ENCODE assay signal across 10 mouse cellular contexts in the genomic region with DNA sequence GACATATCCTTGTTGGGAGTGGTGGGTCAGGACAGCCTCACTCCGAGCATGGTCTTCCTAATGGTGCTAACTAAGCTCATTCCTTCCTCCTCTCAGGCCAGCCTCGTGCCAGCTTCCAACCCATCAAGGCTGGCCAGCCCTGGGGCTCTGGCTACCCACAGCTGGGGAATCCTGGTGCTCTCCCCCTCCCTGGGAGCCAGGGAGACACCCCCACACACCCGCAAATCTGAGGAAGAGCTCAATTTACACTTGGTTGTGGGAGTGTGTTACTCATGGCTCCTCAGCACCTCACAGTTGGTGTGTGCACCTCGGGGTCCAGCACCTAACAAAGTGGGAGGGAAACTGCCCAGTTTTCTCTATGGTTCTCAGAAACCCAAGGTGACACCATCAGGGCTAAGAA. TPM values are rescaled to one million over a fixed set of nuclear protein-coding genes. Genes with fewer than 3 reads are reported as not detected.
DNase-seq lines count a peak whose midpoint lies in the region; ATAC-seq lines count a peak whose summit lies in the region.
"Had no signal": no experiment of that assay in that cellular context is flagged by ENCODE, and none has a peak within 500 bp of the region (broad histone marks: within the 10 kb centered on the region; RNA-seq: fewer than 3 reads in every experiment).

No protein-coding gene starts in this region.

- no peak overlapping the region; the same call in 1 of the 2 replicates for H3K9ac ChIP-seq in heart, embryonic 16.5 days (ENCODE audit: low read length)
- no peak overlapping the region for H3K9ac ChIP-seq in embryonic facial prominence, embryonic 15.5 days
- no peak overlapping the region for H3K9ac ChIP-seq in midbrain, embryonic 14.5 days (replicated peaks; ENCODE audit: low read length)
- no peak overlapping the region for H3K9ac ChIP-seq in kidney, embryonic 15.5 days

- no peak for DNase-seq in heart, adult 11 months
- peak; percentile 75 for DNase-seq in brain, adult 2 months (ENCODE audit: low read depth, low spot score)
- DNase-seq in midbrain, embryonic 14.5 days, result no peak
- no peak for DNase-seq in cerebellum, adult 11 months
- DNase-seq: kidney, postnatal 10 days had no signal

- peak overlapping the region; percentile 16; the same call in 1 of the 2 replicates for H3K27ac ChIP-seq in heart, embryonic 16.5 days (ENCODE audit: low read length)
- H3K27ac ChIP-seq in embryonic facial prominence, embryonic 15.5 days (replicated peaks), result 0 out of 2 replicates have a peak overlapping the region, but pooled peaks have one; percentile 17
- H3K27ac ChIP-seq in midbrain, embryonic 14.5 days (replicated peaks; ENCODE audit: low read depth, low read length), result peak overlapping the region; percentile 66
- H3K27ac ChIP-seq in kidney, embryonic 15.5 days, result no peak overlapping the region

- ATAC-seq in heart, embryonic 16.5 days (replicated peaks; ENCODE audit: extremely low read depth, insufficient read depth, low FRiP score), result no peak
- no peak for ATAC-seq in embryonic facial prominence, embryonic 15.5 days (ENCODE audit: insufficient number of reproducible peaks, low FRiP score, low TSS enrichment, low read depth)
- no peak for ATAC-seq in midbrain, embryonic 14.5 days (ENCODE audit: low FRiP score, low TSS enrichment)
- ATAC-seq in kidney, embryonic 15.5 days (replicated peaks; ENCODE audit: low FRiP score), result no peak

- peaks cover 74% of the 10 kb centered on the region for H3K4me1 ChIP-seq in heart, embryonic 16.5 days (ENCODE audit: control insufficient read depth, insufficient read depth, low read length)
- peaks cover 69% of the 10 kb centered on the region for H3K4me1 ChIP-seq in embryonic facial prominence, embryonic 15.5 days
- H3K4me1 ChIP-seq in midbrain, embryonic 14.5 days (ENCODE audit: control insufficient read depth, insufficient read depth, low read length), result peaks cover 55% of the 10 kb centered on the region
- peaks cover 64% of the 10 kb centered on the region for H3K4me1 ChIP-seq in kidney, embryonic 15.5 days

- no peak overlapping the region for H3K4me2 ChIP-seq in heart, embryonic 16.5 days (ENCODE audit: low read depth, low read length)
- H3K4me2 ChIP-seq in embryonic facial prominence, embryonic 15.5 days (replicated peaks), result no peak overlapping the region
- no peak overlapping the region for H3K4me2 ChIP-seq in midbrain, embryonic 14.5 days (ENCODE audit: low read length)
- H3K4me2 ChIP-seq in kidney, embryonic 15.5 days, result no peak overlapping the region
- H3K4me2 ChIP-seq: liver, embryonic 11.5 days had no signal

- H3K36me3 ChIP-seq in heart, embryonic 16.5 days (ENCODE audit: control insufficient read depth, insufficient read depth), result no peaks in the 10 kb centered on the region
- H3K36me3 ChIP-seq in embryonic facial prominence, embryonic 15.5 days, result no peaks in the 10 kb centered on the region
- H3K36me3 ChIP-seq in midbrain, embryonic 14.5 days (ENCODE audit: control insufficient read depth, insufficient read depth, low read length), result no peaks in the 10 kb centered on the region
- H3K36me3 ChIP-seq in kidney, embryonic 15.5 days, result no peaks in the 10 kb centered on the region

- 39% methylated on average over 4 of the region's 4 CpGs for WGBS in heart, embryonic 16.5 days
- 46% methylated on average over 4 of the region's 4 CpGs for WGBS in embryonic facial prominence, embryonic 15.5 days
- 73% methylated on average over 4 of the region's 4 CpGs for WGBS in midbrain, embryonic 14.5 days
- WGBS in kidney, embryonic 15.5 days, result 23% methylated on average over 4 of the region's 4 CpGs

- no peaks in the 10 kb centered on the region; the same call in 1 of the 2 replicates for H3K9me3 ChIP-seq in heart, embryonic 16.5 days (replicated peaks; ENCODE audit: control insufficient read depth, low read length)
- H3K9me3 ChIP-seq in embryonic facial prominence, embryonic 15.5 days (replicated peaks), result no peaks in the 10 kb centered on the region
- H3K9me3 ChIP-seq in midbrain, embryonic 14.5 days (ENCODE audit: control insufficient read depth, low read length), result no peaks in the 10 kb centered on the region
- no peaks in the 10 kb centered on the region for H3K9me3 ChIP-seq in kidney, embryonic 15.5 days (replicated peaks)

- H3K27me3 ChIP-seq in heart, embryonic 16.5 days (ENCODE audit: control insufficient read depth, insufficient read depth, low read length), result no peaks in the 10 kb centered on the region
- H3K27me3 ChIP-seq in embryonic facial prominence, embryonic 15.5 days, result no peaks in the 10 kb centered on the region
- no peaks in the 10 kb centered on the region for H3K27me3 ChIP-seq in midbrain, embryonic 14.5 days (ENCODE audit: control insufficient read depth, insufficient read depth, low read length)
- no peaks in the 10 kb centered on the region for H3K27me3 ChIP-seq in kidney, embryonic 15.5 days

- H3K4me3 ChIP-seq in heart, embryonic 16.5 days (ENCODE audit: low read length), result no peak overlapping the region
- no peak overlapping the region for H3K4me3 ChIP-seq in embryonic facial prominence, embryonic 15.5 days (replicated peaks)
- H3K4me3 ChIP-seq in midbrain, embryonic 14.5 days (replicated peaks; ENCODE audit: low read depth, low read length), result no peak overlapping the region
- H3K4me3 ChIP-seq in kidney, embryonic 15.5 days (replicated peaks), result no peak overlapping the region

RNA-seq across cellular contexts. Expression of a gene that starts 22.3 kb away (rescaled TPM):
- 4.5 and 5.4 TPM in 2 replicates for polyA plus RNA-seq in heart, embryonic 16.5 days (2015; fragmentation: Nextera tagmentation; extraction: Ambion mirVana)
- 4.3 and 5.7 TPM in 2 replicates for polyA plus RNA-seq in embryonic facial prominence, embryonic 15.5 days (2015; fragmentation: Nextera tagmentation; extraction: Ambion mirVana)
- 11.3 and 15.0 TPM in 2 replicates for polyA plus RNA-seq in midbrain, embryonic 14.5 days (2014; fragmentation: Nextera tagmentation; extraction: Ambion mirVana)
- 2.8 and 3.4 TPM in 2 replicates for polyA plus RNA-seq in kidney, embryonic 15.5 days (2015; fragmentation: Nextera tagmentation; extraction: Ambion mirVana)

RNA-seq across cellular contexts. Expression of a gene that starts 42.2 kb away (rescaled TPM):
- polyA plus RNA-seq in heart, embryonic 16.5 days (2015; fragmentation: Nextera tagmentation; extraction: Ambion mirVana), result 0.56 and 0.76 TPM in 2 replicates
- 10.3 and 10.9 TPM in 2 replicates for polyA plus RNA-seq in embryonic facial prominence, embryonic 15.5 days (2015; fragmentation: Nextera tagmentation; extraction: Ambion mirVana)
- 0.61 and 1.2 TPM in 2 replicates for polyA plus RNA-seq in midbrain, embryonic 14.5 days (2014; fragmentation: Nextera tagmentation; extraction: Ambion mirVana)
- polyA plus RNA-seq in kidney, embryonic 15.5 days (2015; fragmentation: Nextera tagmentation; extraction: Ambion mirVana), result 0.47 and 1.5 TPM in 2 replicates
- polyA plus RNA-seq: frontal cortex, adult 2 months had no signal

RNA-seq across cellular contexts. Expression of a gene that starts 43.2 kb away (rescaled TPM):
- polyA plus RNA-seq in heart, embryonic 16.5 days (2015; fragmentation: Nextera tagmentation; extraction: Ambion mirVana), result 0.81 and 1.5 TPM in 2 replicates
- polyA plus RNA-seq in embryonic facial prominence, embryonic 15.5 days (2015; fragmentation: Nextera tagmentation; extraction: Ambion mirVana), result 3.5 and 6.2 TPM in 2 replicates
- 0.46 and 0.50 TPM in 2 replicates for polyA plus RNA-seq in midbrain, embryonic 14.5 days (2014; fragmentation: Nextera tagmentation; extraction: Ambion mirVana)
- polyA plus RNA-seq in kidney, embryonic 15.5 days (2015; fragmentation: Nextera tagmentation; extraction: Ambion mirVana), result not detected in 2 replicates
- polyA plus RNA-seq: liver, embryonic 11.5 days had no signal

RNA-seq across cellular contexts. Expression of a gene that starts 45.1 kb away (rescaled TPM):
- polyA plus RNA-seq in heart, embryonic 16.5 days (2015; fragmentation: Nextera tagmentation; extraction: Ambion mirVana), result 11.0 and 11.7 TPM in 2 replicates
- 167 and 237 TPM in 2 replicates for polyA plus RNA-seq in embryonic facial prominence, embryonic 15.5 days (2015; fragmentation: Nextera tagmentation; extraction: Ambion mirVana)
- polyA plus RNA-seq in midbrain, embryonic 14.5 days (2014; fragmentation: Nextera tagmentation; extraction: Ambion mirVana), result 0.20 TPM in 1 of 2 replicates, not detected in the other
- 1.9 and 2.2 TPM in 2 replicates for polyA plus RNA-seq in kidney, embryonic 15.5 days (2015; fragmentation: Nextera tagmentation; extraction: Ambion mirVana)
- polyA plus RNA-seq: frontal cortex, adult 2 months had no signal
